Mouse (Mus musculus) B cell, adult 2 months (primary cell): ENCODE measurements around the gene Ctf2.

Experiments
- DNase-seq, 2 experiments: peaks; one replicate each; pipeline ENCODE4 v3.0.0; 2022

The Ctf2 gene

DNA sequence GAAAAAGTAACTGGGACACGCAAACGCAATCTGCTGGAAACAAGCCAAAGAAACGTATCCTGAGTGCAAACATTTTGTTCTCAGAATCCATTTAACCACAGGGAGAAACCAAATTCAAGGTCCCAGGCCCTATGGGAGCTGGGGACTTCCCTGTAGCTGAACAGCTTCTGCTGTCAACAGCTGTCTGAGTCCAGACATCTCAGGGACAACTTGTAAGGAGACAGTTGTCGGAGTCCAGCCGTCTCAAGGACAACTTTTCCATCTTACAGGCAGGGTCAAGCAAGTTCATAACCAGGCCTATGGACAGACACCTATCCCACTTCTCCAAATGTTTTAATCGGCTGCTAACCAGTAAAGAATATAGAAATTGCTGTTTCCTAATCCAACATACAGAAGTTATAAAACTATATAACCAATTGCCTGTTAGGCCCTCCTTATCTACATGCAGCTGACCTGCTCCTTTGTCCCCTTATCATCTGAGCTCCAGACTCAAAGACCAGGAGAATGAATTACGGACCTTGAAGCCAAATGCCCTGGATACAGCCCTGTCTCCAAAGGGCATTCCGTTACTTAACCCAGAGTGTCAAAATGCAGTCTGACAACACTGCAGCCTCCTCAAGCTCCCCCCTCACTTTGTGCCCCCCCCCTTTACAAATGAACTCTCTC is 49.9 kb downstream of the Ctf2 start:
- DNase-seq = no peak

DNA sequence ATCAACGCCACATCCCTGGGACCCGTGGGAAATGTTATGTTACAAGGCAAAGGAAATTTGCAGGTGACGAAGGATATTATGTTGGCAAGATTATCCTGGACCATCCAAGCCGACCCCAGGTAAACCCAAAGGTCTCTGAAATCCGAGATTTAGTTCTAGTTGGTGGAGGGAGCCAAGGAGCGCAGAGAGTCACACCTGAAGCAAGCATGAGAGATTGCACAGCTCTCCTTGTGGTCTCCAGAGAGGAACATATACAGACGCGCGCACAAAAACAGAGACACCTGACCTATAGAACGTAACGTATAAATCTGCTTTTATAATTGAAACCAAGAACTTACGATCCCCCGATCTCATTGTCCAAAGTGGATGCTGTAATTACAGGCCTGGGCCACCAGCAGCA is 51.4 kb downstream of the Ctf2 start:
- no peak for DNase-seq

DNA sequence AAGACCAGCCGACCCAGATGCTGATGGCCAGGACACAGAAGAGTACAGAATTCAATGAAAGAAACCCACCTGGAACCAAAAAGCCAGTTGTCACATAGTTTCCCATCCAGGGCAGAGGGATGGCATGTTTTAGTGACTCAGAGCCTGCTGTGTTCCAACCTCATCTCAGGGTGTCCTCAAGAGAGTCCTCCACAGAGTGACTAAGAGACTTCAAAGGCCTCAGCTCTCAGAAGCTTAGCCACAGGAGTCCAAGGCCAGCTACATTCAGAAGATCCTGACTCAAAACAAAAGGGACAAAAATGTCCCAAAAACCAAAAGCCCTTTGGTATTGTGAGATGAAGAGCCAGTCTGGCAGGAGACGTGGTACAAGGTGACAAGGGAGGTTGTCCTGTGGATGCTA is 53.2 kb downstream of the Ctf2 start:
- no peak for DNase-seq

DNA sequence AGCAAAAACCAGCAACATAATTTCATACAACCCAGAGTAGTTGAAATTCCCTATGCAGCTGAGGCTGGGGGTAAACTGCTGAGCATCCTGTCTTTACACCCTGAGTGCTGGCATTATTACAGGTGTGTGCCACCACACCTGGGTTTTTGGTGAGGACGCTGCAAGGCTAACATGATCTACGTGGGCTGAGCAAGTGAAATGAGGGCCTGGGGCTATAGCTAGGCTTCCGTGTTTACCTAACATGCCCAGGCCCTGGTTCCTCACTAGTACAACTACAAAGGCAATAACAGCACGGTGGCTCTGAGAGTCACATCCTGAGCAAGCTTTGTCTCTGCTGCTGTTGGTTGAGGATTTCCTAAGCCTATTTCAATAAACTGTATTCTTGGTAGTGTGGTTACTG is 54.4 kb downstream of the Ctf2 start:
- no peak for DNase-seq

DNA sequence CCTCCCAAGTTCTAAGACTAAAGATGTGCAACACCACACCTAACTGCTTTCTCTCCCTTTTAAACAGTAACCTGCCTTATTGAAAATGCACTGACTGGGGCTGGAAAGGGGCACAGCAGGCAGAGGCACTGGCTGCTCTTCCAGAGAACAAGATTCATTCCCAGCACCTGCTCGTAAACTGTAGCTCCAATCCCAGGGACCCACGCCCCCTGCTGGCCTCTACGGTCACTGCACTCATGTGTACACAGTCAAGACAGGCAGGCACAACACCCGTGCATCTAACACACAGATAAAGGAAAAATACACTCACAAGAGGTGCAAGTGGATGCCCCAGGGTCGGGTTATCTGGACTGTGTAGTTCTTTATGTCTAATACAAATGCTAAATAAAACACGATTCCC is 54.9 kb downstream of the Ctf2 start:
- peak; percentile 78 to 81 for DNase-seq

DNA sequence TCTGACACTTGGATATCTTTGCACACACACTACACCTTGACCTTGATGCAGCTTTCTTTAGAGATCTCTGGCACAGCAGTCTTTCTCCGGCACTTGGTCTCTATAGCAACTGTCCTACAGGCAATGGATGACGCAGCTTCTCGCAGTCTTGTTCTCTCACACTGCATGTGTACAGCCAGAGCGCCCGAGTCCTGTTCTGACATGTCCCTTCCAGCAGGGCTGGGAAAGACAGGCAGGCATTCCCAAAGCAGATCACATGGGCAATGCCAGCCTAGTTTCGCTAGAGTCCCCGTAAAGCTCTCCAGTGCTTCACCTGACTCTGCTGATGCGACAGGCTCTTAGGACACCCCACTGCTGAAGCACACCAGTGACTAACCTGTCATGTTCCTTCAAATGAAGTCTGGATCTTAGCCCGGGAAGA is 56.6 kb downstream of the Ctf2 start:
- no peak for DNase-seq

DNA sequence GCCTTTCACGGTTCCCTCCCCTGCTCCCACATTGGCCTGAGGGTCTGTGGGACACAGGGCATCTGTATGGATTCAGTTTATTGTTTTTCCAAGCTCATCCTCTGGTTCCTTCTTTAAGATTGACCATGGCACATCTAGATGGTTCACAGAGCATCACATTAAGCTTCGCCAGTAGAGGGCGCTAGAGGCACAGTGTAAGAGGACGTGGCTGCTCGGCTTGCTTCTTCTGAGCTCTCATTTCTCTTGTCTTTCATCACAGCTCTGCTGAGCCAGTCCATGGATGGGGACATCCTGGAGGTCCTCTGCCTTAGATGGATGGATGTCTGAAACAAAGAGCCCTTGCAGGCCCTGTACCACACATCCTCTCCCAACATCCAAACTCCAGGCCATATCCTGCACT is 57.0 kb downstream of the Ctf2 start:
- DNase-seq = peak; percentile 85

DNA sequence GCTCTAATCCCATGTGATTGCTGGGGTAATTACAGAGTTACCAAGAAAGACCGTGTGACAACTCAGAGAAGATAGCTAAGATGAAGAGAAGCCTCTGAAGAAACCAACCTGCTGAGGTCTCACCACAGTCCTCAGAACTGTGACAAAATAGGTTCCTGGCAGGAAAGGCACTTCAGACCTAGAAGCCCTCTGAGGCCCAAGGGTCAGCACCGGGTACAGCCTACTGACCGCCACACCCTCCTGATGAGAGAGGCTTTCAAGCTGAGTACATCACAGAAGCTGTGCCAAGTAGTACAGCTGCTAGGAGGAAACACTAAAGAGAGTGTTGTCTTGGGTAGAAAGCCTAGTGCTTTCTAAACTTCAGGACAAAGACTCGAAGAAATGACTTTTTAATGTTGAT is 59.2 kb downstream of the Ctf2 start:
- DNase-seq = no peak

DNA sequence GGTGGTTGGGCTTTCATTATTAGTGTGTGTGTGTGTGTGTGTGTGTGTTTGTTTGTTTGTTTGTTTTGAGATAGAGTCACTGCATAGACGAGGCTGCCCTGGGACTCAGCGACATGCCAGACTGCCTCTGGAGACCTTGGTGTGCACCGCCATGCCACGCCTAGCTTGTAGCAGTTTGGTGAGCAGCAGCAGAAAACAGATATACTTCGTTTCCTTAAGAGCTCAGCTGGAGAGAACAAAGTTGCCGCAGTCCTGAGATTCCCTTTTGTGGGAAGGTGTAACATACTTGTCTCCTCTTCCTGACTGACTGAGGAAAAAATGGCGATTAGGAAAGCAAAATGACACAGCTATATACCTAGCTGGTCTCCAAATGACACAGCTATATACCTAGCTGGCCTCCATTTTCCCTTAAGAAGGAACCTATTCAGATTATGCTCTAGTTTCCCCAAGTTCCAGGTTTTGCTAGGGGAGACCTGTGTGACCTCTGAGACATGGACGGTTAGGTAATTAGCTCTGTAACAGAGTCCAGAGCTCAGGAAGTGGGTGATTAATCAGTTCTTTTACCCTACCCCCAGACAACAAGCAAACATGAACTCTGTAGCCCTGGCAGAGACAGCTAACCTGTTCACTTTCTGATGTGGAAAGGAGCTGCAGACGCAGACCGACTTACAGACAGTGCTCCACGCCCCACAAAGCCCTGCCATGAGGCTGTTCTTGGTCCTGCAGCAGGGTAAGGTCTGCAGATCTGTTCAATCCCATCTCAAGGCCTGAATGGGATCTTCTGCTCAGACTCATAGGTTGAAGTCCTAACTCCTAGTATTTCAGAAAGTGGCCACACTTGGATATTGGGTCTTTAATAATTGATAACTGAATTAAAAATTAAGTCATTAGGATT is 59.8 kb downstream of the Ctf2 start:
- no peak for DNase-seq
